Mouse (Mus musculus) erythroblast, embryonic 14.5 days (primary cell): ENCODE results near the gene Tbccd1.

Experiments
- GATA1 ChIP-seq: IDR thresholded peaks from 2 replicates; pipeline ENCODE4 v1.6.1; 2012; ENCODE audit warnings: low read length, inconsistent platforms, mixed read lengths
- TAL1 ChIP-seq: IDR thresholded peaks from 3 replicates; pipeline ENCODE4 v1.6.1; 2012; ENCODE audit warnings: low read length, inconsistent platforms, mixed read lengths

- TF ChIP-seq GATA1 = no peak
- no peak for TF ChIP-seq TAL1
Observed at GRCm38 (mm10) chr16:22820731-22821130, 36.7 kb downstream of the Tbccd1 start.
